Mouse (Mus musculus): ENCODE results near the gene A230050P20Rik.
A peak's percentile ranks its signal among the peaks of the same experiment; 100 is the strongest.

A230050P20Rik gene

GRCm38 (mm10) chr9:20875021-20875790 is 6.8 kb downstream of the A230050P20Rik start:
- DNase-seq (ENCODE audit: low read depth): no peak

GRCm38 (mm10) chr9:20876318-20877117 is 8.1 kb downstream of the A230050P20Rik start:
- DNase-seq (ENCODE audit: low read depth): no peak

- no peak for DNase-seq (ENCODE audit: low read depth)
These were observed 8.9 kb downstream of the A230050P20Rik start for GRCm38 (mm10) chr9:20877118-20878040.

- peak; percentile 100 for DNase-seq (ENCODE audit: low read depth)
These were observed 9.7 kb downstream of the A230050P20Rik start for GRCm38 (mm10) chr9:20878041-20878709.

- DNase-seq (ENCODE audit: low read depth): no peak
These were observed 10.2 kb downstream of the A230050P20Rik start for GRCm38 (mm10) chr9:20878710-20879065.

- no peak for DNase-seq (ENCODE audit: low read depth)
These were observed 10.8 kb downstream of the A230050P20Rik start, which contains the start of gene Angptl6 for GRCm38 (mm10) chr9:20879097-20879792. Gene Angptl6, minus strand, starts transcription at chr9:20879727.

- no peak for DNase-seq (ENCODE audit: low read depth)
These were observed 18.1 kb downstream of the A230050P20Rik start for GRCm38 (mm10) chr9:20886563-20886962.

- DNase-seq (ENCODE audit: low read depth): no peak
These were observed 18.7 kb downstream of the A230050P20Rik start for GRCm38 (mm10) chr9:20887191-20887590.

- peak; percentile 97 for DNase-seq (ENCODE audit: low read depth)
These were observed 19.4 kb downstream of the A230050P20Rik start, which contains the start of gene Ppan for GRCm38 (mm10) chr9:20887704-20888385. Gene Ppan, plus strand, starts transcription at chr9:20888175.

GRCm38 (mm10) chr9:20888386-20888765 is 19.9 kb downstream of the A230050P20Rik start:
- DNase-seq (ENCODE audit: low read depth): no peak

GRCm38 (mm10) chr9:20889185-20890141 is 21.0 kb downstream of the A230050P20Rik start:
- DNase-seq (ENCODE audit: low read depth): no peak

- DNase-seq (ENCODE audit: low read depth): no peak
These were observed 22.0 kb downstream of the A230050P20Rik start for GRCm38 (mm10) chr9:20890411-20890810.

- no peak for DNase-seq (ENCODE audit: low read depth)
These were observed 23.1 kb downstream of the A230050P20Rik start for GRCm38 (mm10) chr9:20891339-20892103.

GRCm38 (mm10) chr9:20892104-20892653 is 23.7 kb downstream of the A230050P20Rik start:
- no peak for DNase-seq (ENCODE audit: low read depth)

- no peak for DNase-seq (ENCODE audit: low read depth)
These were observed 24.6 kb downstream of the A230050P20Rik start for GRCm38 (mm10) chr9:20893069-20893468.

GRCm38 (mm10) chr9:20893590-20894343 is 25.3 kb downstream of the A230050P20Rik start:
- no peak for DNase-seq (ENCODE audit: low read depth)

- no peak for DNase-seq (ENCODE audit: low read depth)
These were observed 26.2 kb downstream of the A230050P20Rik start for GRCm38 (mm10) chr9:20894629-20895028.
